Mouse (Mus musculus) layer of hippocampus, postnatal 36 days (tissue): ENCODE results near the gene Shox2. TPM values are rescaled to one million over a fixed set of nuclear protein-coding genes. Genes with fewer than 3 reads are reported as not detected.

ENCODE experiments used
- DNase-seq, 2 experiments: peaks; one replicate each; pipeline ENCODE4 v3.0.0; 2022
- total RNA-seq, 2 experiments: library from RNA; stranded (reverse); gene quantifications; 2 replicates each; pipeline ENCODE4 v1.2.3; 2021

The Shox2 gene
- total RNA-seq, 2 experiments from 2014 or later = 0.40 to 0.90 TPM

GRCm38 (mm10) chr3:66959972-66960371 is 21.6 kb downstream of the Shox2 start:
- DNase-seq = no peak

- no peak for DNase-seq
Observed at GRCm38 (mm10) chr3:66955126-66955525, 26.4 kb downstream of the Shox2 start.

- no peak for DNase-seq
Observed at GRCm38 (mm10) chr3:66939675-66940074, 41.9 kb downstream of the Shox2 start.

- no peak for DNase-seq
Observed at GRCm38 (mm10) chr3:66922436-66922835, 59.1 kb downstream of the Shox2 start.

Other genes starting within 250 kb of the Shox2 start
- gene Rsrc1, start 381 bp downstream of the Shox2 start, total RNA-seq = 10 to 100 TPM; 33.9 to 34.0 TPM